Mouse (Mus musculus): ENCODE measurements around the gene Jarid2.

Jarid2 gene

DNA sequence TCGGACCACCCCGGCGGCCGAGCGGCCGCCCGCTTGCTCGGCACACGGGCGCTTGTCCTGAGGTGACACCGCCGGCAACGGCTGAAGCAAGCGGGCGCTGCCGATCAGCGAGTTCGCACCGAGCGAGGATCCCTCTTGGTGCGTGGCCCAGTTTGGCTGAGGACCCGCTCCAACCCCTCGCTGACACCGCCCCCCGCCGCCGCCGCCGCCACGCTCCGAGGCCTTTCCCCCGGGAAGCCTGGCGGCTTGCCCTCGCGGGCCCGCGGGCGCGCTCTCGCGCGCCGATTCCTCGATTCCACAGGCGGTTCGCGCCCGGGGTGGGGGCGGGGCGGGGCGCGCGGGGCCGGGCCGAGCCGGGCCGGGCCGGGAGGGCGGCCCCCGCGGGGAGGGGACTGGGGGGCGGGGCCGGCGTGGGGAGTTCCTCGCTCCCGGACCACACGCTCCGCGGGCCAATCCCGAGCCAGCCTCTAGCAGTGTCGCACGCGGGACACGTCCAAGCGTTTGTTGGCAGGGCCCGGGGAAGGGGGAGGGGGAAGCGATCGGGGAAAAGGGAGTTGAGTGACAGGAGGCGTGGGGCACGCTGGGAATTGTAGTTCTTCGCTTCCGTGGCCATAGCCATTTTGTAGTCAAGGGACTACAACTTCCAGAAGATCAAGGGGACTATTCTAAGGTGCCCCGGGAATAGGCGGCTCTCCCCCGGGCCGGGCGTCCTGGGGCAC, 1.0 kb downstream of the Jarid2 start:
- peak; percentile 97 for DNase-seq (ENCODE audit: low read depth)

- DNase-seq (ENCODE audit: low read depth) = peak; percentile 83
Measured at GRCm38 (mm10) chr13:44730939-44731551, 1.8 kb downstream of the Jarid2 start.

GRCm38 (mm10) chr13:44731727-44732441, 2.6 kb downstream of the Jarid2 start:
- peak; percentile 40 for DNase-seq (ENCODE audit: low read depth)

- DNase-seq (ENCODE audit: low read depth) = peak; percentile 23
Measured at GRCm38 (mm10) chr13:44732442-44732974, 3.2 kb downstream of the Jarid2 start.

GRCm38 (mm10) chr13:44733036-44733372, 3.7 kb downstream of the Jarid2 start:
- DNase-seq (ENCODE audit: low read depth) = peak; percentile 31

DNA sequence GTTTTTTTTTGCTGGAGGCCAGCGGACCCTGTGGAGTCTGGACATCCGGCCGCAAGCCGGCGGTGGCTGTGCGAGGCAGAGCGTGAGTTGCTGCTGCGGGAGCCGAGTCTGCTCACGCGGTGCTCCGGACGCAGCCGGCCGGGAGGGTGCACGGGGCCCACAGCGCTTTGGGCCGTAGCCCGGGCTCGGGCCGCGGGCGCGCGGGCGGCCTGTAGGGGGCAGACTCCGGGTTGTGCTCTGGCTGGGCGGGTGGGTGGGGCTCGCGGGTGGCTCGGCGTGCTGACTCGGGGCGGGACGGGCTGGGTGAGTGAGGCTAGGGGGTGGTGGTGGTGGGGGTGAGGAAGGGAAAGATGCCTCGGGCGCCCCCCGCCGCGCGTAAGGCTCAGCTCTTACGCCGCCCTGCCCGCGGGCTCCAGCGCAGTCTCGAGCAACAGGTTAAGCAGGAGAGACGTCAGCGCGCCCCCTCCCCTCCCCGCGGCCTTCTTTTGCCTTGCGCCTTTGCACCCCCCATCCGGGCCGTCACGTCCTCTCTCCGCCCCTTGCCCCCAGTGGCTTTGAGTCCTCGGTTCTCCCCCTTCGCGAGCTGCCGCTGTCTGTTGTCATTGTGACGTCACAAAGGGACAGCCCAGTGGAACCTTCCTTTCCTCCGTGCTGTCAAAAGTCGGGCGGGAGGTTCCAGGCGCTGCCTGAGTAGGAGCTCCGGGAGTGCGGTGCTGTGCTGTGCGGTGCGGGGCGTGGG, 4.3 kb downstream of the Jarid2 start:
- DNase-seq (ENCODE audit: low read depth) = peak; percentile 78

DNA sequence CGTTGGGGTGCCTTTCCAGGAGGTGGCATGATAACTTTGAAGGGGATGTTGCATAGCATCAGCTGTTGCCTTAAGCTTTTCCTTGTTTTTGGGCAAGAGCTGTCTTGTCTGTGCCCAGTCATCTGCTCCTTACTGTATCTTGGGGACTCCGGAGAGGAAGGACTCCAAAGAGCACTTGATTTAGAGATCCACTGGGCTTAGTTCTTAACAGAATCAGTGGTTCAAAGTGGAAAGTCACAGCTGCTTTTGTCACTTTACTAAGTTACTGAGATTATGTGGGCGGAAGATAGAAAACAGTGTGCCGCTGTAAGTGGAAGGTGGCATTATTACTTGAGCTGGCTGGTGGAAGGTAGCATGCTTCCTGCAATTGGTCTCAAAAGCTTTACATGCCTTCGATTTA, 5.2 kb downstream of the Jarid2 start:
- DNase-seq (ENCODE audit: low read depth) = no peak

- DNase-seq (ENCODE audit: low read depth) = no peak
Measured at GRCm38 (mm10) chr13:44735088-44735690, 5.9 kb downstream of the Jarid2 start.

DNA sequence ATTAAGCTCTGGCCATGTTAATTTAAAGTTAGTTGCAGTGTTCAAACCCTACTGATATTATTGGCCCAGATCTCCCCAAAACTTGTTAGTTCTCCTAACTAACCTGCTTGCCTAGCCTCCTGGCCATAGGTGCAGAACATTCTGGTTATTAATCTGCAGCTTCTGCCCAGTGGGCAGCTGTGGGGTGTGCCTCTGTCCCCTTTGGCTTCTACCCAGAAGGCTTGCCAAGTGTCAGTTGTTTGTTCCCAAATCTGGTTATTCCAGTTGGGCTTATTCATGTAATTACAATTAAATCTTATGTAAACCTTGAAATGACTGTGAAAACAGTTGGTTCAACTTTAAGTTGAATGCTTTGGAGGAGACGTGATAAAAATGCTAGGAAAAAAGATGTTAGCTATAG, 8.0 kb downstream of the Jarid2 start:
- no peak for DNase-seq (ENCODE audit: low read depth)

DNA sequence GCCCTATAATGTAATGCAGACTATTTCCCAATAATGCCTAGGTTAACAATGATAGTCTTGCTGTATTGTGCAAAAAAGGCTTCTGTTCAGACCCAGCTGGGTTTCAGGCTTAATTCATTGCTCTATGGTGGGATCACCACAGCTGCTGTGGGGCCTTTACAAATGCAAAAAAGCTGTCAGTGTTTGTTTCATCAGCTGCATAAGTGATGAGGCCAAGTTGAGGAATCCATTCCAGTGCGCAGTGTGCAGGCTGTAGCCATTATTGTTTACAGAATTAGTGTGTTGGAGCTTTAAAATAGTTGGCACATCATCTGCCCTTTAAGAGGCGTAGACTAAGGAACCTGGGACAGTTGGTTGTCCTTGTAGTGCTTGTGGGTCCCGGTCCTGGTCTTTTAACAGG, 22.5 kb downstream of the Jarid2 start:
- DNase-seq (ENCODE audit: low read depth) = no peak

DNA sequence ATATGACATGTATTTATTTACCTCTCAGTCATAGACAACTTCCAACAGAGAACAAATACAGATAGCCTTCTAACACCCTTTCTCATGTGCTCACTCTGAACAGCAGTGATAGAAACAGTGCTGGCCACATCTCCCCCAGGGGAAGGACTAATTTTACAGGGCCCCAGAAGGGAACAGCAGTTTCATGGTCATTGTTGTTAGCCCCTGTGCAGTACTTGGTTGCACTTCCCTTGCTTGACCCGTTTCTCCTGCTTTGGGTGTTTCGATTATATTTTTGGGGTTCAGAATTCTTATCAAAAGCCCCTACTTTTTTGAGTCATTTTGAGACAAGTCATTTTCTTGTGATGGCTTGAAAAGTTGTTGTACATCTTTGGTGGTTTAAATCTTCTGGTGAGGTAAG, 23.9 kb downstream of the Jarid2 start:
- no peak for DNase-seq (ENCODE audit: low read depth)

- no peak for DNase-seq (ENCODE audit: low read depth)
Measured at GRCm38 (mm10) chr13:44755434-44755833, 26.2 kb downstream of the Jarid2 start.

DNA sequence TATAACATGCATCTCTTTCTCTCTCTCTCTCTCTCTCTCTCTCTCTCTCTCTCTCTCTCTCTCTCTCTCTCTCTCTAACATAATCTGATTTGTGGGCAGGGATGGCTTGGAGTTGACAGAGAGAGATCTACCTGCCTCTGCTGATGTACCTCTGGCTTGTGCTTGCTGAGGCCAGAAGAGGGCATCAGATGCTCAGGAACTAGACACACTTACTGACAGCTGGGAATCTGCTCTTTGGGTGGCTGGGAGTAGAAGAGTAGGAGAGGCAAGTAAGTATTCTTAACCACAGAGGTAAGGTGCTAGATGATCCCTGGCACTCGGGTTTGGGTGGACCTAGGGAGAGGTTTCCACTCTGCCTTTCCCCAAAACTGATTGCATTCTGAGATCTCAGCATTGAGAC, 29.5 kb downstream of the Jarid2 start:
- DNase-seq (ENCODE audit: low read depth) = no peak

- no peak for DNase-seq (ENCODE audit: low read depth)
Measured at GRCm38 (mm10) chr13:44760761-44761160, 31.5 kb downstream of the Jarid2 start.

- no peak for DNase-seq (ENCODE audit: low read depth)
Measured at GRCm38 (mm10) chr13:44763068-44763467, 33.8 kb downstream of the Jarid2 start.

DNA sequence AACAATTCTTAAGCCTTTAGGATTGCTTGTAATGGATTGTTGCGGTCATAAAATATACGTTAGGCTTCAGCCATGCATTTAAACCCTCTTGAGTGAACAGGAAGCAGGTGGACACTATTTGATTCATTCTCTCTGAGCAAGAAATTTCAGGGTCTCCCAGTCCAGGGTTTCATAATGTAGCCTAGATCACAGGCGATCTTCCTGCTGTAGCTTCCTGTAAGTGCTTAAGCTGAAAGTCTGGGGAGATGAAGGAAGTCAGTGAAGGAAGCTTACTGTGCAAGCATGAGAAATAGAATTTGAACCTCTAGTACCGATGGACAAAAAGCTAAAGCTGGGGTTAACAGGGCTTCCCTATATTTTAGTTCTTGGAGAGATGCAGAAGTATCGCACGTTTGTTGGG, 38.5 kb downstream of the Jarid2 start:
- DNase-seq (ENCODE audit: low read depth) = no peak

- DNase-seq (ENCODE audit: low read depth) = no peak
Measured at GRCm38 (mm10) chr13:44770808-44771605, 41.7 kb downstream of the Jarid2 start.

DNA sequence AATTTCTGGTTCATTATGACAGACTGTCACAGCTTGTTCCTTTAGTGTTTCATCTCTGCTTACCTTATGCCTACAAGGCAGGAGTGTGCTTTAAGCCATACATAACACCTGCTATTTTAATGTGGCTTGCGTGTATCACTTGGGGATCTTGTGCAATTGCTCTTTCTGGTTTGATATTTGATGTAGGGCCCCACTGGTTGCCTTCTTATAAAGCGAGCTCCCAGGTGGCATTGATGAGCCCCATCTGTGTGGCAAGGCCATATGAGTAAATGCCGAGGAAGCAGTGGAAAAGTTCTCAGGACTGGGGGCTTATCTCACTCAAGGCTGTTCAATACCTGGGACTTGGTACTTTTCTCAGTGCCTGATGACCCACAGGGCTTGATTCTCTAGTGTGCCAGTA, 43.5 kb downstream of the Jarid2 start:
- no peak for DNase-seq (ENCODE audit: low read depth)

- peak; percentile 43 for DNase-seq (ENCODE audit: low read depth)
Measured at GRCm38 (mm10) chr13:44774351-44774750, 45.1 kb downstream of the Jarid2 start.

GRCm38 (mm10) chr13:44775396-44775795, 46.1 kb downstream of the Jarid2 start:
- DNase-seq (ENCODE audit: low read depth) = no peak

- DNase-seq (ENCODE audit: low read depth) = no peak
Measured at GRCm38 (mm10) chr13:44780506-44780905, 51.2 kb downstream of the Jarid2 start.
